Mouse (Mus musculus) lung, adult 2 months (tissue): ENCODE measurements around the gene Gm13128. TPM values are rescaled to one million over a fixed set of nuclear protein-coding genes. Genes with fewer than 3 reads are reported as not detected.
"Not testable (repeated sequence)": the region's sequence is repeated elsewhere in the genome, so short reads cannot be mapped to it uniquely, and the experiment has no call there.

Experiments
- DNase-seq: peaks from one replicate; pipeline ENCODE4 v3.0.0; 2022
- H3K4me1 ChIP-seq: fragments of 200-500 bp; 2 replicates; pipeline ENCODE4 v1.6.1; 2011; ENCODE audit warnings: low read length; ENCODE audit not compliant: control insufficient read depth, insufficient read depth
- H3K4me3 ChIP-seq: fragments of 200-500 bp; replicated peaks from 2 replicates; pipeline ENCODE3; 2011; ENCODE audit warnings: low read depth, mild to moderate bottlenecking, control low read depth, low read length; ENCODE audit errors: extremely low read depth
- CTCF ChIP-seq: fragments of 200-500 bp; IDR thresholded peaks from 2 replicates; pipeline ENCODE4 v1.5.1; 2011; ENCODE audit warnings: mild to moderate bottlenecking, low read length, control low read depth; ENCODE audit not compliant: insufficient read depth
- POLR2A ChIP-seq: fragments of 200-500 bp; IDR thresholded peaks from 2 replicates; pipeline ENCODE4 v1.6.1; 2011; ENCODE audit warnings: low read depth, mild to moderate bottlenecking, control low read depth, low read length, borderline replicate concordance; ENCODE audit errors: extremely low read depth
- WGBS: fragments of 180-500 bp; shearing (Covaris S2); methylation state at CpG from one replicate; pipeline ENCODE4 v1.1.7; 2018; 5-methylcytosine and 5-hydroxymethylcytosine counted together
- polyA plus RNA-seq: library from polyadenylated mRNA; depleted of rRNA; stranded (reverse); fragments of >200 nt; gene quantifications from 2 replicates; pipeline ENCODE4 v1.2.3, GENCODE M21; 2012; rRNA removed

Gene Gm13128
- polyA plus RNA-seq: not detected in 2 replicates

GRCm38 (mm10) chr4:144329949-144330348, at the start of gene Gm13128:
Gene Gm13128, plus strand, starts transcription at chr4:144330249.
- WGBS: 50% methylated on average over 4 of the region's 4 CpGs
- H3K4me1 ChIP-seq, H3K4me3 ChIP-seq, DNase-seq: not testable (repeated sequence)

- H3K4me1 ChIP-seq, DNase-seq, H3K4me3 ChIP-seq: not testable (repeated sequence)
- WGBS: 65% methylated on average over 1 of the region's 1 CpGs
These were observed 49.7 kb upstream of the Gm13128 start, which contains the start of gene Pramel5 for GRCm38 (mm10) chr4:144280388-144280787. Gene Pramel5, minus strand, starts transcription at chr4:144280488.

- 44% methylated on average over 1 of the region's 1 CpGs for WGBS
- H3K4me1 ChIP-seq, H3K4me3 ChIP-seq, DNase-seq: not testable (repeated sequence)
These were observed 30.6 kb upstream of the Gm13128 start for GRCm38 (mm10) chr4:144299414-144299813.

GRCm38 (mm10) chr4:144312666-144313460, 17.2 kb upstream of the Gm13128 start:
- WGBS: 64% methylated on average over 2 of the region's 2 CpGs

GRCm38 (mm10) chr4:144335856-144336255, 5.8 kb downstream of the Gm13128 start:
- not testable (repeated sequence) for H3K4me1 ChIP-seq, DNase-seq, H3K4me3 ChIP-seq
- WGBS: 66% methylated on average over 3 of the region's 3 CpGs

More at GRCm38 (mm10) chr4:144312666-144313460, 17.2 kb upstream of the Gm13128 start:
- H3K4me3 ChIP-seq, H3K4me1 ChIP-seq, DNase-seq: not testable (repeated sequence)

- DNase-seq, H3K4me3 ChIP-seq, H3K4me1 ChIP-seq: not testable (repeated sequence)
- 90% methylated on average over 3 of the region's 3 CpGs for WGBS
These were observed 27.6 kb downstream of the Gm13128 start, which contains the start of gene Gm13119 for GRCm38 (mm10) chr4:144357642-144358041. Gene Gm13119, plus strand, starts transcription at chr4:144357942.

GRCm38 (mm10) chr4:144377911-144378310, 47.9 kb downstream of the Gm13128 start, which contains the start of gene Pramef20:
Gene Pramef20, minus strand, starts transcription at chr4:144377933.
- TF ChIP-seq CTCF (no peak), POLR2A (no peak)
- Histone ChIP-seq H3K4me1 (no peaks in the 10 kb centered on the region), H3K4me3 (no peak within 1 kb of the TSS)
- WGBS: 44% methylated on average over 2 of the region's 2 CpGs
- no peak for DNase-seq

Other genes with a start within 250 kb of the Gm13128 start
- gene Gm13102, start 223.8 kb upstream of the Gm13128 start, polyA plus RNA-seq: not detected in 2 replicates
- not detected in 2 replicates for gene Oog3, start 167.6 kb upstream of the Gm13128 start, polyA plus RNA-seq
- not detected in 2 replicates for gene Oog2, start 139.5 kb upstream of the Gm13128 start, polyA plus RNA-seq
- not detected in 2 replicates for gene C87977, start 116.9 kb upstream of the Gm13128 start, polyA plus RNA-seq
- not detected in 2 replicates for gene Pramel5, start 49.8 kb upstream of the Gm13128 start, polyA plus RNA-seq
- gene Gm13119, start 27.7 kb downstream of the Gm13128 start, polyA plus RNA-seq: not detected in 2 replicates
- not detected in 2 replicates for gene Pramef20, start 47.7 kb downstream of the Gm13128 start, polyA plus RNA-seq
- 0.50 and 0.75 TPM in 2 replicates for gene Pramef12, start 78.2 kb downstream of the Gm13128 start, polyA plus RNA-seq
- gene 1700012P22Rik, start 108.5 kb downstream of the Gm13128 start, polyA plus RNA-seq: 0.12 TPM in 1 of 2 replicates, not detected in the other
- gene Gm9944, start 123.1 kb downstream of the Gm13128 start, polyA plus RNA-seq: not detected in 2 replicates
- not detected in 2 replicates for gene Aadacl3, start 133.5 kb downstream of the Gm13128 start, polyA plus RNA-seq
- gene 9430007A20Rik, start 189.6 kb downstream of the Gm13128 start, polyA plus RNA-seq: not detected in 2 replicates
- gene Gm13124, start 234.9 kb downstream of the Gm13128 start, polyA plus RNA-seq: not detected in 2 replicates